Mouse (Mus musculus) central nervous system, embryonic 14 days (tissue): ENCODE results near the gene Madcam1. TPM values are rescaled to one million over a fixed set of nuclear protein-coding genes. Genes with fewer than 3 reads are reported as not detected.

Source experiments
- polyA plus RNA-seq: library from polyadenylated mRNA; depleted of rRNA; stranded (reverse); fragments of >200 nt; gene quantifications from 2 replicates; pipeline ENCODE4 v1.2.3, GENCODE M21; 2012; rRNA removed

Gene Madcam1
- 0.74 and 1.9 TPM in 2 replicates for polyA plus RNA-seq

GRCm38 (mm10) chr10:79664131-79664665 is at the start of gene Madcam1:
Gene Madcam1, plus strand, starts transcription at chr10:79664559.

DNA sequence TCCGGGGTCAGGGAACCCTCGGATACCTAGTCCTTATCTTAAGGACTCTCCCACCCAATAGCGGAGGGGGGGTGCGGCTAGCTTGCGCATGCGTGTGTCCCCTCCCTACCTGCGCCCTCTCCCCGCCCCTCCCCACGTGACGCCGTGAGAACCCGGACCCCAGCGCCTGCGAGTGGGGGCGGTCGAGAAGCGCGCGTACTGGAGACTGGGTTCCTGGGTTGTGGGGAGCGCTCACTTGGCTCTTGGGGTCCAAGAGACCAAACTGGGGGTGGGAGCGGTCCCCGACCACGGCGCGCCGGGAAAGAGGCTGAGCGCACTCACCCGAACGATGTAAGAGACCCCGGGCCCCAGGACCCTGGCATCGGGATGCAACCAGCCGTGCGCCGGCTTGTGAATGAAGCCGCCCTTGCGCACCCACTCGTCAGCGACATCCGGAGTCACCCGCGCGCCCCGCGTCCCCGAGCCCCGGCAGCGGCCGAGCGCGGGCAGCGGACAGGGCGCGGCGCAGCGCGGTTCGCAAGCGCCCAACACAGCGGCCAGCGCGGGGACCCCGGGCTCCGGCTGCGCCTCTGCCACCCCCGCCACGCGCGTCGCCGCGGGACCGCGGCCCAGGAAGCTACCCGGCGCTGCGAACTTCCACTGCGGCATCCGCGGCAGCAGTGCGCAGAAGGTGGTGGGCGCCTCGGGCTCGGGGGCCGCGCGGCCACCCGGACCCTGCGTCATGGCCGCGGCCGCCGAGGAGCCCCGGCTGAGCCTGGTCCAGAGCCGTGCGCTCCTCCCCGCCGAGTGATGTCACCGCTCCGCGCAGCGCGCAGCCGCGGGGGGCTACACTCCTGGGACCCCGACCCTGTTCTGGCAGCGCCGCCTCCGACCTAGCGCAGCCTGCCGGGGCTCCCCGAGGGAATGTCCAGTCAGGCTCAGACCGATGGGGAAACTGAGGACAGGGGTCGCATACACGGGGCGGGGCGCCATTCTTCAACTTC is 26.9 kb upstream of the Madcam1 start, which contains the start of gene Shc2:
TSS of gene Shc2 (minus strand) at position 791 of the 983 bp plus-strand sequence.

DNA sequence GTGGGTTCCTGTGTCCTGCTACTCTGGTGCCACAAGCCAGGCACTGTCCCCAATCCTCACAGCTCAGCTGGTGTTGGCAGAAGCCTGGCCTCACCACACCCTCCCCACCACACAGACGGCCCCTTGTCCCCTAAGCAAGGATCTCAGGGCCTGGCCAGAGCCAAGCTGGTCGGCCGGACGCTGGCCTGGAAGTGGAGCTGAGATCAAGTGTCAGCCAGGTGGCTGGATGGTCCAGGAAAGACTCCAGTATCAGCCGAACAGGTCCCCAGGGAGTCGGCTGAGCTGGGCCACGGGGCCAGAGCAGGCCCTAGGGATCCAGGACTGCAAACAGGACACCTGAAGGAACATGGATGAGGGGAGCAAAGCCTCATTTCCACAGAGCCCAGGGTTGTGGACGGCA is 18.6 kb upstream of the Madcam1 start, which contains the start of gene Odf3l2:
TSS of gene Odf3l2 (minus strand) at position 28 of the 400 bp plus-strand sequence.

GRCm38 (mm10) chr10:79668771-79669575 is 4.6 kb downstream of the Madcam1 start, which contains the start of gene Tpgs1:
Gene Tpgs1, plus strand, starts transcription at chr10:79669369.

DNA sequence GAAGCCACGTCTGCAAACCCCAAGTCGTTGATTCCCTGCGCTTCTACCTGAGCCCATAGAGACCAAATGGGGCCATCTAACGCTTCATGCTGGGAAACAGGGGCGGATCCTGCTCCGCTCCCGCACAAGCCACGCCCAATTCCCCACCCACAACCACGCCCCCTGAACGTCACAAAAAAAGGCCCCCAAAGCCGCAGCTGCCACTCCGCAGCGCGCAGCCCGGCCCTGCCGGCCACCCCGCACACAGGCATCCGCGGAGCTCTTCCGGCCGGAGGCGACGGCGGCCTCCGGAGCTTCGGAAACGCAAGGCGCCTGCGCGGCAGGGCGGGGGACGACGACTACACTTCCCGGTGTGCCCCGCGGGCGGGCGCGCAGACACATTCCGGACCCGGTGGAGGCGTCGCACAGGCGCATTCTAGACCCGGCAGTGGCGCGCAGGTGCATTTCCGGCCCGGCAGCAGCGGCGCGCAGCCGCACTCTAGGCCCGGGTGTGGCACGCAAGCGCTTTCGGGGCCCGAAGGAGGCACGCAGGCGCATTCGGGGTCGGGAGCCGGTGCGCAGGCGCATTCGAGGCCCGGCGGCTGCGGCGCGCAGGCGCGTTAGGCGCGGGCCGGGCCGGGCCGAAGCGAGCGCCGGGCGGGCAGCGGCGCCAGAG is 17.4 kb downstream of the Madcam1 start, which contains the start of gene Cdc34:
TSS of gene Cdc34 (plus strand) at position 605 of the 655 bp plus-strand sequence.

GRCm38 (mm10) chr10:79688720-79689119 is 24.4 kb downstream of the Madcam1 start, which contains the start of gene Gzmm:
Gene Gzmm, plus strand, starts transcription at chr10:79689020.

GRCm38 (mm10) chr10:79704065-79704969 is 40.0 kb downstream of the Madcam1 start, which contains the start of gene Bsg:
Gene Bsg, plus strand, starts transcription at chr10:79704491.

DNA sequence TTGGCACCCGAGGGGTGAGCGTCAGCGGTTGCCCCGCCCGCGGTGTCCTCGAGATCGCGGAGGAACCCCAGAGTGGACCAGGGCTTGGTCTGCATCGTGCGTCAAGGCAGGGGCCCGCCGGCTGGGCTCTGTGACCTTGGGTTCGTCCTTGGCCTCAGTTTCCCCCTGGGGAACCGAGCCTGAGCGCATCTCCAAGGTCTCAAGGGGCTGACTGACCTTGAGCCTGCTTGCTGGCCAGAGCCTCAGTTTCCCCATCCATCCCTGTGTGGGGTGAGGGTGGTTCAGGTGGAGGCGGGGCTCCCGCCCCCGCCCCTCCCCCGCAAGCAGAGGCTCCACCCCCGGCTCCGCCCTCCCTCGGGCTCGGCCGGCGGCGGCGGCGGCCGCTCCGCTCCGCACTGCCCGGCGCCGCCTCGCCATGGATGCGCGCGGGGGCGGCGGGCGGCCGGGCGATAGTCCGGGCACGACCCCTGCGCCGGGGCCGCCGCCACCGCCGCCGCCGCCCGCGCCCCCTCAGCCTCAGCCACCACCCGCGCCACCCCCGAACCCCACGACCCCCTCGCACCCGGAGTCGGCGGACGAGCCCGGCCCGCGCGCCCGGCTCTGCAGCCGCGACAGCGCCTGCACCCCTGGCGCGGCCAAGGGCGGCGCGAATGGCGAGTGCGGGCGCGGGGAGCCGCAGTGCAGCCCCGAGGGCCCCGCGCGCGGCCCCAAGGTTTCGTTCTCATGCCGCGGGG is 52.1 kb downstream of the Madcam1 start, which contains the start of gene Hcn2:
TSS of gene Hcn2 (plus strand) at position 381 of the 734 bp plus-strand sequence.

Other genes with a start within 250 kb of the Madcam1 start
- gene Vmn2r83, start 195.8 kb upstream of the Madcam1 start, polyA plus RNA-seq = not detected in 2 replicates
- gene Plpp2, start 130.8 kb upstream of the Madcam1 start, polyA plus RNA-seq = 6.7 and 8.7 TPM in 2 replicates
- 126 and 127 TPM in 2 replicates for gene Mier2, start 109.4 kb upstream of the Madcam1 start, polyA plus RNA-seq
- not detected in 2 replicates for gene Theg, start 77.2 kb upstream of the Madcam1 start, polyA plus RNA-seq
- 5.7 and 7.0 TPM in 2 replicates for gene C2cd4c, start 50.5 kb upstream of the Madcam1 start, polyA plus RNA-seq
- 41.4 and 51.8 TPM in 2 replicates for gene Shc2, start 26.6 kb upstream of the Madcam1 start, polyA plus RNA-seq
- 0.13 TPM in 1 of 2 replicates, not detected in the other for gene Odf3l2, start 18.8 kb upstream of the Madcam1 start, polyA plus RNA-seq
- gene Tpgs1, start 4.8 kb downstream of the Madcam1 start, polyA plus RNA-seq = 71.9 and 73.4 TPM in 2 replicates
- 129 and 130 TPM in 2 replicates for gene Cdc34, start 17.6 kb downstream of the Madcam1 start, polyA plus RNA-seq
- 1.2 and 1.8 TPM in 2 replicates for gene Gzmm, start 24.5 kb downstream of the Madcam1 start, polyA plus RNA-seq
- 479 and 560 TPM in 2 replicates for gene Bsg, start 39.9 kb downstream of the Madcam1 start, polyA plus RNA-seq
- 7.4 and 8.4 TPM in 2 replicates for gene Hcn2, start 52.1 kb downstream of the Madcam1 start, polyA plus RNA-seq
- gene Polrmt, start 82.0 kb downstream of the Madcam1 start, polyA plus RNA-seq = 63.8 and 70.7 TPM in 2 replicates
- gene Fgf22, start 90.5 kb downstream of the Madcam1 start, polyA plus RNA-seq = 0.55 and 0.59 TPM in 2 replicates
- gene Rnf126, start 102.4 kb downstream of the Madcam1 start, polyA plus RNA-seq = 151 and 157 TPM in 2 replicates
- gene Fstl3, start 112.7 kb downstream of the Madcam1 start, polyA plus RNA-seq = 1.9 and 3.5 TPM in 2 replicates
- 0.10 and 0.13 TPM in 2 replicates for gene Prss57, start 126.4 kb downstream of the Madcam1 start, polyA plus RNA-seq
- 138 and 149 TPM in 2 replicates for gene Palm, start 129.0 kb downstream of the Madcam1 start, polyA plus RNA-seq
- gene Misp, start 156.4 kb downstream of the Madcam1 start, polyA plus RNA-seq = 0.93 and 0.94 TPM in 2 replicates
- gene Ptbp1, start 189.9 kb downstream of the Madcam1 start, polyA plus RNA-seq = 210 and 249 TPM in 2 replicates
- gene Prtn3, start 209.9 kb downstream of the Madcam1 start, polyA plus RNA-seq = 14.8 and 17.6 TPM in 2 replicates
- 764 and 843 TPM in 2 replicates for gene Plppr3, start 210.1 kb downstream of the Madcam1 start, polyA plus RNA-seq
- 0.29 and 0.48 TPM in 2 replicates for gene Elane, start 221.7 kb downstream of the Madcam1 start, polyA plus RNA-seq
- gene Cfd, start 226.3 kb downstream of the Madcam1 start, polyA plus RNA-seq = 0.32 and 0.45 TPM in 2 replicates
- 72.2 and 72.6 TPM in 2 replicates for gene Med16, start 244.4 kb downstream of the Madcam1 start, polyA plus RNA-seq
- gene Gm26602, start 246.3 kb downstream of the Madcam1 start, polyA plus RNA-seq = not detected in 2 replicates